Mouse (Mus musculus) layer of hippocampus, postnatal 14 days (tissue): Measurements from ENCODE around the gene Tas2r125. TPM values are rescaled to one million over a fixed set of nuclear protein-coding genes. Genes with fewer than 3 reads are reported as not detected.
"Not testable (repeated sequence)": the region's sequence is repeated elsewhere in the genome, so short reads cannot be mapped to it uniquely, and the experiment has no call there.

ENCODE experiments used
- DNase-seq, 2 experiments: peaks; one replicate each; pipeline ENCODE4 v3.0.0; 2021 to 2022; ENCODE audit warnings: low spot score in 2 of 2, mixed read lengths in 1 of 2
- long read RNA-seq, 2 experiments: library from polyadenylated mRNA; stranded (forward); transcript quantifications; one replicate each; pipeline ENCODE4 v2.0.0; 2021
- total RNA-seq, 2 experiments: library from RNA; stranded (reverse); gene quantifications; 2 replicates each; pipeline ENCODE4 v1.2.3; 2021

The Tas2r125 gene
- not detected for total RNA-seq
- long read RNA-seq, experiment 1 = 0 reads
- long read RNA-seq, experiment 2 = 0 reads

GRCm38 (mm10) chr6:132909351-132909750 is at the start of gene Tas2r125:
Tas2r125 (plus strand) TSS chr6:132909651.
- no peak for DNase-seq

GRCm38 (mm10) chr6:132867708-132868107 is 41.7 kb upstream of the Tas2r125 start, which contains the start of gene Tas2r110:
Tas2r110 (plus strand) TSS chr6:132868008.
- DNase-seq = no peak

- DNase-seq = no peak
Measured at GRCm38 (mm10) chr6:132892711-132893110, 16.7 kb upstream of the Tas2r125 start, which contains the start of gene Tas2r113. Tas2r113 (plus strand) TSS chr6:132893011.

GRCm38 (mm10) chr6:132941376-132941775 is 31.9 kb downstream of the Tas2r125 start:
- not testable (repeated sequence) for DNase-seq

- no peak for DNase-seq
Measured at GRCm38 (mm10) chr6:132950802-132951201, 41.4 kb downstream of the Tas2r125 start, which contains the start of gene Tas2r129. Tas2r129 (plus strand) TSS chr6:132951102.

- no peak for DNase-seq
Measured at GRCm38 (mm10) chr6:132957819-132958218, 48.4 kb downstream of the Tas2r125 start, which contains the start of gene Tas2r131. Tas2r131 (minus strand) TSS chr6:132957919.

Other genes starting within 250 kb of the Tas2r125 start
- not detected for gene Tas2r121, start 208.6 kb upstream of the Tas2r125 start, total RNA-seq
- gene Tas2r122, start 197.7 kb upstream of the Tas2r125 start, total RNA-seq = not detected
- not detected for gene Tas2r115, start 171.6 kb upstream of the Tas2r125 start, total RNA-seq
- not detected for gene Tas2r124, start 154.9 kb upstream of the Tas2r125 start, total RNA-seq
- gene Tas2r102, start 147.5 kb upstream of the Tas2r125 start, total RNA-seq = not detected
- not detected for gene Tas2r136, start 131.5 kb upstream of the Tas2r125 start, total RNA-seq
- not detected for gene Tas2r117, start 106.8 kb upstream of the Tas2r125 start, total RNA-seq
- not detected for gene Tas2r123, start 62.5 kb upstream of the Tas2r125 start, total RNA-seq
- not detected for gene Tas2r116, start 54.2 kb upstream of the Tas2r125 start, total RNA-seq
- not detected for gene Tas2r110, start 41.6 kb upstream of the Tas2r125 start, total RNA-seq
- gene Tas2r113, start 16.6 kb upstream of the Tas2r125 start, total RNA-seq = not detected
- not detected for gene Tas2r129, start 41.5 kb downstream of the Tas2r125 start, total RNA-seq
- gene Tas2r131, start 48.3 kb downstream of the Tas2r125 start, total RNA-seq = not detected
- not detected for gene Tas2r109, start 71.3 kb downstream of the Tas2r125 start, total RNA-seq
- gene Tas2r103, start 127.5 kb downstream of the Tas2r125 start, total RNA-seq = not detected
- not detected for gene Tas2r140, start 146.2 kb downstream of the Tas2r125 start, total RNA-seq
- gene Smim10l1, start 195.3 kb downstream of the Tas2r125 start, total RNA-seq = 10 to 100 TPM; 67.8 to 72.6 TPM